Mouse (Mus musculus): Measurements from ENCODE around the gene Fxyd5. TPM values are rescaled to one million over a fixed set of nuclear protein-coding genes. Genes with fewer than 3 reads are reported as not detected.

Gene Fxyd5
- polyA plus RNA-seq (2012), result 870 and 944 TPM in 2 replicates

GRCm38 (mm10) chr7:31042431-31042910 is at the start of gene Fxyd5:
Fxyd5 (minus strand) TSS chr7:31042481.

GRCm38 (mm10) chr7:31076492-31076891 is 34.2 kb upstream of the Fxyd5 start, which contains the start of gene Fxyd3:
Fxyd3 (minus strand) TSS chr7:31076704.

GRCm38 (mm10) chr7:31059108-31059507 is 16.8 kb upstream of the Fxyd5 start, which contains the start of gene Lgi4:
Lgi4 (plus strand) TSS chr7:31059342.

GRCm38 (mm10) chr7:31057071-31057470 is 14.8 kb upstream of the Fxyd5 start, which contains the start of gene Fxyd1:
Fxyd1 (minus strand) TSS chr7:31057199.

GRCm38 (mm10) chr7:31051321-31052021 is 9.2 kb upstream of the Fxyd5 start, which contains the start of gene Fxyd7:
Fxyd7 (minus strand) TSS chr7:31051467.

Other genes starting within 250 kb of the Fxyd5 start
- gene Ffar2, start 218.7 kb downstream of the Fxyd5 start, polyA plus RNA-seq (2012), result 11.4 and 19.2 TPM in 2 replicates
- not detected in 2 replicates for gene Ffar3, start 186.3 kb downstream of the Fxyd5 start, polyA plus RNA-seq (2012)
- 0.10 and 0.13 TPM in 2 replicates for gene Ffar1, start 180.9 kb downstream of the Fxyd5 start, polyA plus RNA-seq (2012)
- gene Cd22, start 162.1 kb downstream of the Fxyd5 start, polyA plus RNA-seq (2012), result 5.0 and 5.4 TPM in 2 replicates
- 0.37 and 0.72 TPM in 2 replicates for gene Mag, start 127.6 kb downstream of the Fxyd5 start, polyA plus RNA-seq (2012)
- gene Hamp2, start 117.8 kb downstream of the Fxyd5 start, polyA plus RNA-seq (2012), result not detected in 2 replicates
- not detected in 2 replicates for gene Hamp, start 98.4 kb downstream of the Fxyd5 start, polyA plus RNA-seq (2012)
- gene Usf2, start 85.7 kb downstream of the Fxyd5 start, polyA plus RNA-seq (2012), result 169 and 182 TPM in 2 replicates
- gene Lsr, start 69.0 kb downstream of the Fxyd5 start, polyA plus RNA-seq (2012), result 1.3 and 1.5 TPM in 2 replicates
- 0.08 TPM in 1 of 2 replicates, not detected in the other for gene Fam187b, start 68.7 kb downstream of the Fxyd5 start, polyA plus RNA-seq (2012)
- 0.36 and 1.3 TPM in 2 replicates for gene Fxyd7, start 9.0 kb upstream of the Fxyd5 start, polyA plus RNA-seq (2012)
- gene Fxyd1, start 14.7 kb upstream of the Fxyd5 start, polyA plus RNA-seq (2012), result 4.9 and 6.1 TPM in 2 replicates
- gene Lgi4, start 16.9 kb upstream of the Fxyd5 start, polyA plus RNA-seq (2012), result 0.01 TPM in 1 of 2 replicates, not detected in the other
- gene Fxyd3, start 34.2 kb upstream of the Fxyd5 start, polyA plus RNA-seq (2012), result not detected in 2 replicates
- 25.3 and 28.7 TPM in 2 replicates for gene Hpn, start 72.8 kb upstream of the Fxyd5 start, polyA plus RNA-seq (2012)
- gene Scn1b, start 84.5 kb upstream of the Fxyd5 start, polyA plus RNA-seq (2012), result 4.3 TPM in 2 replicates
- 206 and 233 TPM in 2 replicates for gene Gramd1a, start 113.4 kb upstream of the Fxyd5 start, polyA plus RNA-seq (2012)
- gene Scgb2b2, start 248.0 kb upstream of the Fxyd5 start, polyA plus RNA-seq (2012), result not detected in 2 replicates
- gene Scgb1b2, start 249.3 kb upstream of the Fxyd5 start, polyA plus RNA-seq (2012), result not detected in 2 replicates

Data from megakaryocyte-erythroid progenitor cell, adult 5 weeks (primary cell).